23 mouse cellular contexts compared by ENCODE assay signal in the genomic region with DNA sequence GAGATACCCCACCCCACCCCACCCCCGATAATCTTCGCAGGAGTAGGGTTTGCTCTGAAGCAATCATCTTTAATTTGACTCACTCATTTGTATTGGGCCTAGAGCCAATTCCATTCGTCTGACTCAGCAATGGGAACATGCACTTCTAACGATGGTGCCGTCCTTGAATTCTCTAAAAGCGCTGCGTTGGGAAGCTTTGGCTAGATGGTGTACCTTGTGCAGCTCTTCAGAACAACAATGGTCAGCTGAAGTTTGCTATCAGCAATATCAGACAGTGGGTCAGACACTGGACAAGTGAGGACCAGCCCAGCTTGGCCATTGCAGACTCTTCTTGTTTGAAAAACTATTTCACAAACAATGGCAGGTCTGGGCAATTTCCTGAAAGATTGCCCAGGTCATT.
DNase-seq lines count a peak whose midpoint lies in the region; ATAC-seq and TF ChIP-seq lines count a peak whose summit lies in the region.
"Had no signal": no experiment of that assay in that cellular context is flagged by ENCODE, and none has a peak within 500 bp of the region (broad histone marks: within the 10 kb centered on the region; RNA-seq: fewer than 3 reads in every experiment).

No protein-coding gene starts in this region.

- H3K4me3 ChIP-seq in liver, adult 2 months (ENCODE audit: insufficient read depth, low read depth, low read length): no peak overlapping the region
- H3K4me3 ChIP-seq in liver, postnatal 0 days (ENCODE audit: low read depth, low read length): no peak overlapping the region
- H3K4me3 ChIP-seq: embryonic facial prominence, embryonic 13.5 days; forebrain, embryonic 15.5 days; heart, embryonic 15.5 days; hindbrain, embryonic 15.5 days; limb, embryonic 12.5 days; liver, embryonic 12.5 days; midbrain, embryonic 13.5 days had no signal

- no peak overlapping the region for H3K4me2 ChIP-seq in liver, postnatal 0 days (ENCODE audit: low read depth, low read length)
- H3K4me2 ChIP-seq: embryonic facial prominence, embryonic 13.5 days; forebrain, embryonic 15.5 days; heart, embryonic 15.5 days; hindbrain, embryonic 15.5 days; limb, embryonic 12.5 days; liver, embryonic 12.5 days; midbrain, embryonic 13.5 days had no signal

- WGBS in liver, adult 2 months: 80% methylated on average over 7 of the region's 7 CpGs
- WGBS in liver, postnatal 0 days (ENCODE audit: insufficient replicate concordance): 76% methylated on average over 7 of the region's 7 CpGs

- H3K9me3 ChIP-seq in liver, postnatal 0 days (ENCODE audit: low read length): no peaks in the 10 kb centered on the region
- H3K9me3 ChIP-seq: embryonic facial prominence, embryonic 13.5 days; forebrain, embryonic 15.5 days; heart, embryonic 15.5 days; hindbrain, embryonic 15.5 days; limb, embryonic 12.5 days; liver, embryonic 12.5 days; midbrain, embryonic 13.5 days had no signal

- H3K27ac ChIP-seq in liver, adult 2 months (replicated peaks; ENCODE audit: insufficient read depth, low read depth, low read length): no peak overlapping the region
- no peak overlapping the region for H3K27ac ChIP-seq in liver, postnatal 0 days (ENCODE audit: low read depth)
- H3K27ac ChIP-seq: embryonic facial prominence, embryonic 13.5 days; forebrain, embryonic 15.5 days; heart, embryonic 15.5 days; hindbrain, embryonic 15.5 days; limb, embryonic 12.5 days; liver, embryonic 12.5 days; midbrain, embryonic 13.5 days had no signal

- H3K36me3 ChIP-seq in liver, adult 2 months (ENCODE audit: control insufficient read depth, insufficient read depth, low read length): no peaks in the 10 kb centered on the region
- no peaks in the 10 kb centered on the region for H3K36me3 ChIP-seq in liver, postnatal 0 days (replicated peaks; ENCODE audit: insufficient read depth, low read length)
- H3K36me3 ChIP-seq: embryonic facial prominence, embryonic 13.5 days; forebrain, embryonic 15.5 days; heart, embryonic 15.5 days; hindbrain, embryonic 15.5 days; limb, embryonic 12.5 days; liver, embryonic 12.5 days; midbrain, embryonic 13.5 days had no signal

- TF ChIP-seq EP300 in liver, postnatal 0 days (IDR thresholded peaks at IDR 0.05; ENCODE audit: low read depth): no peak

- ATAC-seq in liver, postnatal 0 days: no peak
- ATAC-seq: forebrain, embryonic 15.5 days; liver, embryonic 12.5 days; midbrain, embryonic 13.5 days had no signal

- TF ChIP-seq POLR2A in liver, adult 2 months (IDR thresholded peaks at IDR 0.05; ENCODE audit: extremely low read depth, insufficient read depth, low read length): no peak

- no peak for TF ChIP-seq CTCF in liver, adult 2 months (IDR thresholded peaks at IDR 0.05; ENCODE audit: low read depth, low read length)
- no peak for TF ChIP-seq CTCF in liver, postnatal 0 days (IDR thresholded peaks at IDR 0.05; ENCODE audit: low read depth)

- H3K27me3 ChIP-seq in liver, adult 2 months (ENCODE audit: control insufficient read depth, insufficient read depth, low read length): no peaks in the 10 kb centered on the region
- no peaks in the 10 kb centered on the region for H3K27me3 ChIP-seq in liver, postnatal 0 days (ENCODE audit: insufficient read depth, low read length)
- H3K27me3 ChIP-seq: embryonic facial prominence, embryonic 13.5 days; forebrain, embryonic 15.5 days; heart, embryonic 15.5 days; hindbrain, embryonic 15.5 days; limb, embryonic 12.5 days; liver, embryonic 12.5 days; midbrain, embryonic 13.5 days had no signal

- no peak overlapping the region for H3K9ac ChIP-seq in liver, adult 2 months (ENCODE audit: low read depth, low read length)
- no peak overlapping the region for H3K9ac ChIP-seq in liver, postnatal 0 days (replicated peaks)
- H3K9ac ChIP-seq: embryonic facial prominence, embryonic 13.5 days; forebrain, embryonic 15.5 days; heart, embryonic 15.5 days; hindbrain, embryonic 15.5 days; limb, embryonic 12.5 days; liver, embryonic 12.5 days; midbrain, embryonic 13.5 days had no signal

- peaks cover 5% of the 10 kb centered on the region; the same call in 1 of the 2 replicates for H3K4me1 ChIP-seq in liver, adult 2 months (ENCODE audit: control insufficient read depth, insufficient read depth, low read length)
- H3K4me1 ChIP-seq in liver, postnatal 0 days (ENCODE audit: insufficient read depth): no peaks in the 10 kb centered on the region
- H3K4me1 ChIP-seq: forebrain, embryonic 15.5 days; heart, embryonic 15.5 days; hindbrain, embryonic 15.5 days; liver, embryonic 12.5 days; midbrain, embryonic 13.5 days had no signal

- peak; percentile 66 for DNase-seq in liver, adult 2 months (ENCODE audit: extremely low read depth, low read depth, low spot score)
- DNase-seq in liver, postnatal 0 days: no peak
- DNase-seq in adrenal gland, adult 8-10 months: peak; percentile 47
- peak; percentile 28 for DNase-seq in adrenal gland, postnatal 25 days
- DNase-seq in urinary bladder, postnatal 36 days (ENCODE audit: low spot score in 2 of 2): peak; percentile 42 to 52
- no peak for DNase-seq in left cerebral cortex, postnatal 36 days (ENCODE audit: low spot score in 2 of 2)
- DNase-seq in left cerebral cortex, adult 9 months (ENCODE audit: low spot score in 2 of 2): no peak
- DNase-seq: cerebellum, adult 11 months; cerebellum, adult 9-11 months; kidney, adult 2 months; kidney, postnatal 10 days; lung, adult 2 months; retina, postnatal 1 day; right cerebral cortex, postnatal 25 days; spleen, adult 18-20 months; thymus, postnatal 14 days had no signal

- intact Hi-C loops in left cerebral cortex, postnatal 36 days (cut with DNase I): no loop called here

- H3K79me2 ChIP-seq in liver, adult 2 months (ENCODE audit: control insufficient read depth, insufficient read depth, low read length): no peaks in the 10 kb centered on the region

Comparison
In these comparisons a context has a peak if more than half of its experiments do, and no peak if none do; other contexts are left out.
1. DNase-seq: peak in liver, adult 2 months (single experiment), adrenal gland, adult 8-10 months (single experiment), adrenal gland, postnatal 25 days (single experiment) and urinary bladder, postnatal 36 days (2 of 2); none in liver, postnatal 0 days (single experiment), left cerebral cortex, postnatal 36 days (0 of 2) and left cerebral cortex, adult 9 months (0 of 2).